Mouse (Mus musculus): ENCODE data around the gene Pdlim1.

Pdlim1 gene

GRCm38 (mm10) chr19:40284704-40285103 is 13.1 kb upstream of the Pdlim1 start:
- in situ Hi-C loops (cut with MseI, MboI): no loop called here

DNA sequence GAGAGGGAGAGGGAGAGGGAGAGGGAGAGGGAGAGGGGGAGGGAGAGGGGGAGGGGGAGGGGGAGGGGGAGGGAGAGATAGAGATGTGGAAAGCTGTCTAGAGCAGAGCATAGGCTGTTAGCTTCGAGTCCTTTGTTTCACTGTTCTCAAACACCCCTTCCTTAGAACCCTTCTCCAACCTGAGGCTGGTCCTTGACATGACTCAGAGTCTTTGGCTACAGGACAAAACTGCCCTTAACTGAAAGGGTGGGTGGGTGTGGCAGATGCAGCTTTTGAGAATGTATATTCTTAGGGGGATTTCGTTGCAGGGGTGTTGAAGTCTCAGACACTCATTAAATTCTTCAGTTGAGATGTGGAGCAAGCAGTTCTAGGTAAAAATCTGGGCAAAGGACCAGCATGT is 11.8 kb upstream of the Pdlim1 start:
- in situ Hi-C loops (cut with MseI, MboI): no loop called here

- in situ Hi-C loops (cut with MseI, MboI): no loop called here
Measured at GRCm38 (mm10) chr19:40278372-40279023, 6.9 kb upstream of the Pdlim1 start.

DNA sequence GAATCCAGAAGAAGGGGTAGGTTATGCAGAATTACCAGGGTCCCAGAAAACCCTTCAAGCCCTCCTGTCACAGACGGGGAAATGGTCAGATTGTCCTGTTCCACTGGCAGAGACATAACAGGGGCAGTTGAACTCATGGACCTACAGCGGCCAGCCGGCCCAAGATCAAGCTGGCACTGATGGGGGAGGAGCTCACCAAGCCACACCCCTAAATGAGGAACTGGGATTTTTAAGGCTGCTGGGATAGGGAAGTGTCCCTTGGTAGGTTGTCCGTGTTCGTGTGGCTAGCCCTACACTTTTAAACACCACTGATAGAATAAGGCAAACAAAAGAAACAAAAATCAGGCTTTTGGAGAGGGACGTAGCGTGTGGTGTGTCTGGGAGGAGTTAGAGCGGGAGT is 5.9 kb upstream of the Pdlim1 start:
- in situ Hi-C loops (cut with MseI, MboI): no loop called here

- in situ Hi-C loops (cut with MseI, MboI): no loop called here
Measured at GRCm38 (mm10) chr19:40275401-40276188, 4.0 kb upstream of the Pdlim1 start.

DNA sequence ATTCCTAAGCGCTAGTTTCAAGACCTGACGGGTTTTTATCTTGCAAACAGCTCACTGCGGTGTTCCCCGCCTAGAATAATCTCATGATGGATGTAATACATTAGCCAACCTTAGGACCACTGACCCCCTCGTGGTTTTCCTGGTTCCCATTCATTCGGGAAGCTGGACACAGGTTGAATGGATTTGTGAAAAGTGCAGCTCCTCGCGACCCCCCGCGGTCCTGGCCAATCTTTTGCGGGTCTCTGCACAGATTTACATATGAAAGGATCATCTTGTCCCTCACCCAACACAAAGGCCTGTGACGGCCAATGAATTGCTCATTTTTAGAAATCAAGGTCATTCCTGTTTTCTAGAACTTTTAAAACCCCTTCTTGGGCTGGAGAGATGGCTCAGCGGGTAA is 1.0 kb upstream of the Pdlim1 start:
- in situ Hi-C loops (cut with MseI, MboI): no loop called here

- in situ Hi-C loops (cut with MseI, MboI): no loop called here
Measured at GRCm38 (mm10) chr19:40270351-40271307, 1.0 kb downstream of the Pdlim1 start.

DNA sequence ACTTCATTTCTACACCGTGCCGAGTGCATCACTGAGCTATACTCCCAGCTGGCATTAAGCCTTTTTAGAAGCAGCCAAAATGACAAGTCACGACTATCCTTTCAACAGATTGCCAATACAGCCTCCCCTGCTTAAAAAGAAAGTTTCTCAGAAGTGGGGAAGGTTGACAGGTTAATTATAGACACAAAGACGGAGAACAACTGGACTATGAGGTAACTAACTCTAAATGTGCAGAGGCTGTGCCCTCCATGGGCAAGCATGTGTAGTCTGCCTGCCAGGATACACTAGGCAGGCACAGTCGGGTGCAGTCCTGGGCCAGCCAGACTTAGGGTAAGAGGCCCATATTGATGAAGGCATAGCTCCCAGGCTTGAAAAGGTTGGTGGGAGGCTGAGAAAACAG is 2.1 kb downstream of the Pdlim1 start:
- in situ Hi-C loops (cut with MseI, MboI): no loop called here

DNA sequence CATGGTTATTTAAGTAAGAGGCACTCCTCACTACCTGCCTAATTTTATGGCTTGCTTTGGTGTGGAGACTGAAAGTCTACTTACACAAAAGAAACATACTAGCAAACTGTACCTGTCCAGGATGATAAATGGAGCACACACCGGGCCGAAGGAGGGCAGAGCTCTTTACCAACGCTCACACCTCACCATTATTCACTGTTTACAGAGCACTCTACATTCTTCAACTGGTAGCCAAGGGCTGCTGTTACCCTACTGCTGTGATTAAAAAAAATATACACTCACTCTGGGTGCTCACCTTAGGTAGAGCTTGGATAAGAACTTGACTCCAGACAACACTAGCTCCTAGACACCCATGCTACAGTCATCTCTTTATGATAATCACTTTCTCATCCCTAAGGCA is 3.1 kb downstream of the Pdlim1 start:
- in situ Hi-C loops (cut with MseI, MboI): no loop called here

DNA sequence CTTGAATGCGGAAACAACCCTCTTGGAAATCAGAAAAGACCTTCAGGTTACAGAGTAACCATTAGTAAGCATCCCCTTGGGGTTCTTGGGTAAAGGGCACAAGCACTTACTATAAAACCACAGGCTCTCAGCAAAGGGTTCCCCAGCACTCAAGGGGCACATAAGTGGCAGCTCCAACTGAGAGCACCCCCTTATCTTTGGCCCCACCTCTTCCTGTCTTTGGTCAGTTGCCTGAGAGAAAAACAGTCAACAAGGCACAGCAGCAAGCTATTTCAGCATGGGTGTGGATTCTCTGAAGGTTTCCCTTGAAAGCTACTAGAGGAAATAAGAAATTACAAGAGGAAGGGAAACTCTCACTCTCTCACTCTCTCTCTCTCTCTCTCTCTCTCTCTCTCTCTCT is 4.3 kb downstream of the Pdlim1 start:
- in situ Hi-C loops (cut with MseI, MboI): no loop called here

GRCm38 (mm10) chr19:40259485-40259884 is 12.2 kb downstream of the Pdlim1 start:
- in situ Hi-C loops (cut with MseI, MboI): no loop called here

- in situ Hi-C loops (cut with MseI, MboI): no loop called here
Measured at GRCm38 (mm10) chr19:40257396-40257795, 14.2 kb downstream of the Pdlim1 start.

DNA sequence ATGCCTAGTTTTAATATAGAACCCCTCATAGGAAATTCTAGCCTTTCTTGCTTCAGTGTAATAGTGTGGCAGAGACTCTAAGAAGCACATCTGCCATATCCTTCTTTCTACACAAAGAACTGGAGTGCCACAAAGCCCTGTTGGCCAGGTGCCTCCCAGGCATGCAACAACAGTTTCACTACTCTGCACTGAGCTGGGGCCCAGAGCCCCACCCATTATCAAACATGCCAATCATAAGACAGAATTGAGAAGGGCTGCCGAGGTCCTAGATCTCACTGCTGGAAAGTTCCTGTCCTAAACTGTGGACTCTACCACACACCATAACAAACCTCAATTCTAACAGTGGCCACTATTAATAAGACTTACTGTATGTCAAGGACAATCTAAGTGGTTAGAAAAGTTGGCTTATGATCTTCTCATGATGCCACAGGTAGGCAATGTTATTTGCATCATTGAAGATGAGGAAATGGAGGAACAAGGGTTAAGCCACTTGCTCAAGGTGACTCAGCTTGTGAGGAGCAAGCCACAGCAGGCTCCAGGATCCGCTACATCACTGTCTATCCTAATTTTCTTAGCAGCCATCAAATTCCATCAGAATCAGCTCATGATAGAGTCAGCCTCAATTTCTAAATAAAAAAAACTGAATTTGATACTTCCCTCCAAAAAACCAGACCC is 15.1 kb downstream of the Pdlim1 start:
- in situ Hi-C loops (cut with MseI, MboI): no loop called here

- in situ Hi-C loops (cut with MseI, MboI): no loop called here
Measured at GRCm38 (mm10) chr19:40255561-40255960, 16.1 kb downstream of the Pdlim1 start.

GRCm38 (mm10) chr19:40254741-40255140 is 16.9 kb downstream of the Pdlim1 start:
- in situ Hi-C loops (cut with MseI, MboI): no loop called here

GRCm38 (mm10) chr19:40253768-40254167 is 17.9 kb downstream of the Pdlim1 start:
- in situ Hi-C loops (cut with MseI, MboI): no loop called here

DNA sequence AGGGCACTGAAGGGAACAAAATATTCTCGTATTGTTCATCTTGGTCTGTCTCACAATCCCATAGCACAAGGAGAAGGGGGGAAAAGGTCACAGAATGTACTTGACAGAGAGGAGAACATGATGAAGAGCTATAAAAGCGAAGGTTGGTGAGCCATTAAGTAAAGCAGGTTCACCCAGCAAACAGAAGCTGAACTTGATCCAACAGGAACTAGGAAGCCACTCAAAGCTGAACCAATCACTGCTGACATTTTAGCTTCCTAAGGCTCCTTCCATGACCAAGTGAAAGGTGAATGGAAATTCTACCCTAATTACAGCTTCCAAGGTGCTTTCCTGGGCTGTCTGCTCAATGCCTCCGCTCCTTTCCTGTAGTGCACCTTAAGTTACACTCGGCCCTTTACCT is 20.5 kb downstream of the Pdlim1 start:
- in situ Hi-C loops (cut with MseI, MboI): no loop called here

- in situ Hi-C loops (cut with MseI, MboI): no loop called here
Measured at GRCm38 (mm10) chr19:40249352-40249751, 22.3 kb downstream of the Pdlim1 start.

- in situ Hi-C loops (cut with MseI, MboI): no loop called here
Measured at GRCm38 (mm10) chr19:40248476-40248875, 23.2 kb downstream of the Pdlim1 start.

DNA sequence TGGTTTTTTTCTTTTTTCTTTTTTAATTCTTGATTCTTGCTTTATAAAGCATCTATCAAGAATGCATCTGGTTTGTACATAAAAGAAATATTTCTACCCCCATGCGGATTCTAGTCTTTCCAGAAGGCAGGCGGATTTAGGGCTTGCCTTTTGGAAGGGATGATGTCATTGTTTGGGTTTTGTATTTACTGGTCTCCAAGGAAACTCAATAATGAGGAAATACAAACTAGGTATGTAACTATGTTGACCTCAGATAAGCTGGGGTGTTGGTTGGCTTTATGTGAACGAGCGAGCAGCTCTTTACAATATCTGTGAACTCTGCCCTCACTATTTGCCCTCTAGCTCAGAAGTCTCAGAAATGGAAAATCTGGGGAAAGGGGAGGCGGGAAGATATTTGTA is 24.4 kb downstream of the Pdlim1 start:
- in situ Hi-C loops (cut with MseI, MboI): no loop called here

DNA sequence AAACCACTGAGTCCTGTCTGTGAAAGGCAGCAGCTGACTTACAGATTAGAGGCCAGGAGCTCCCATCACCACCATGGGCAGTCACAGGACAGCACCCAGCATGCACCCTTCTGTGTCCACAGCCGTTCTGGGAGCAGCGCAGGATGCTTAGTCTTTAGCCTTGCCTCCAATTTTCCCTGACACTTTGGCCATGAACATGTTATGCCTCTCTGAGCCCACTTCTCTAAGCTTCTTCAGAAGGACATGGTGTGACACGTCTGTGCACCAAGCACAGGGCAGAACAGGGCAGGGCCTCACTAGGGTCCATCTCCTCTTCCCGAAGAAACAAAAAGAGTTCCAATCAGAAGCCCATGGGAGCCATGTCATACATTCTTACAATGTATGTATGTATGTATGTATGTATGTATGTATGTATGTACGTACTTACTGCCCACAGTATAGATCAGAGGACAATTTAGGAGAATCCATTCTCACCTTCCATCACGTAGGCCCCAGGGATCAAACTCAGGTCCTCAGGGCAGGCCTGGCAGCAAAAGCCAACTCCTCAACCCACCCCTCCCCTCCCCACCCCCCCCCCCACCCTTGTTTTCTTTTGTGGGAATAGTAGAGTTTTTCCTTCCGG is 24.9 kb downstream of the Pdlim1 start:
- in situ Hi-C loops (cut with MseI, MboI): no loop called here

All from mouse trophoblast stem cell (cell line).